Mouse (Mus musculus) limb, embryonic 11.5 days (tissue): ENCODE measurements around the gene Gm28047. TPM values are rescaled to one million over a fixed set of nuclear protein-coding genes. Genes with fewer than 3 reads are reported as not detected.

Source experiments
- ATAC-seq: fragments of 200-750 bp; cut with Nextera tagmentation; 2 replicates; pipeline ENCODE4 v1.8.0; 2017; ENCODE audit warnings: low read depth; ENCODE audit not compliant: insufficient number of reproducible peaks, low FRiP score, low TSS enrichment
- DNase-seq: peaks from one replicate; pipeline ENCODE4 v3.0.0-alpha.2; 2015; ENCODE audit warnings: low spot score
- H3K27ac ChIP-seq: fragments of 300-500 bp; sonication (generic); replicated peaks from 2 replicates; pipeline ENCODE4 v1.5.1; 2014; ENCODE audit warnings: low read depth, mild to moderate bottlenecking, low read length
- H3K27me3 ChIP-seq: fragments of 300-500 bp; sonication (generic); 2 replicates; pipeline ENCODE4 v1.6.1; 2014; ENCODE audit warnings: mild to moderate bottlenecking, low read length, mixed read lengths; ENCODE audit not compliant: control insufficient read depth, insufficient read depth
- H3K36me3 ChIP-seq: fragments of 300-500 bp; sonication (generic); 2 replicates; pipeline ENCODE4 v1.6.1; 2014; ENCODE audit warnings: mild to moderate bottlenecking, low read length, moderate library complexity, mixed read lengths; ENCODE audit not compliant: control insufficient read depth, insufficient read depth
- H3K4me1 ChIP-seq: fragments of 300-500 bp; sonication (generic); 2 replicates; pipeline ENCODE4 v1.6.1; 2014; ENCODE audit warnings: low read length, mixed read lengths; ENCODE audit not compliant: control insufficient read depth, insufficient read depth
- H3K4me2 ChIP-seq: fragments of 300-500 bp; sonication (generic); 2 replicates; pipeline ENCODE4 v1.6.1; 2014; ENCODE audit warnings: low read depth, mild to moderate bottlenecking, moderate library complexity; ENCODE audit not compliant: severe bottlenecking
- H3K4me3 ChIP-seq: fragments of 300-500 bp; sonication (generic); 2 replicates; pipeline ENCODE4 v1.5.1; 2014; ENCODE audit warnings: low read depth, low read length
- H3K9ac ChIP-seq: fragments of 300-500 bp; sonication (generic); 2 replicates; pipeline ENCODE4 v1.6.1; 2014; ENCODE audit warnings: mild to moderate bottlenecking, low read length
- H3K9me3 ChIP-seq: fragments of 300-500 bp; sonication (generic); 2 replicates; pipeline ENCODE4 v1.6.1; 2016; ENCODE audit warnings: low read length; ENCODE audit not compliant: control insufficient read depth
- WGBS: fragments of 180-500 bp; shearing (Covaris S2); extraction: QIAGEN DNeasy Blood & Tissue Kit; methylation state at CpG from one replicate; pipeline ENCODE4 v1.1.7; 2014; 5-methylcytosine and 5-hydroxymethylcytosine counted together
- polyA plus RNA-seq: library from polyadenylated mRNA; unstranded; fragments of >200 nt; fragmentation: Nextera tagmentation; extraction: Ambion mirVana; gene quantifications from 2 replicates; pipeline ENCODE4 v1.2.1, GENCODE M21; 2014

Gm28047 gene
- polyA plus RNA-seq, 1 experiment from 2014 or later: not detected

- H3K36me3 ChIP-seq: peaks cover 8% of the 10 kb centered on the region; the same call in 1 of the 2 replicates
- DNase-seq (no peak), ATAC-seq (no peak)
- H3K4me3 ChIP-seq: no peak overlapping the region
- H3K4me1 ChIP-seq: no peaks in the 10 kb centered on the region
- no peak overlapping the region for H3K27ac ChIP-seq
- H3K9me3 ChIP-seq: no peaks in the 10 kb centered on the region
- no peak overlapping the region for H3K9ac ChIP-seq
- no peak overlapping the region for H3K4me2 ChIP-seq
- H3K27me3 ChIP-seq: no peaks in the 10 kb centered on the region
- 98% methylated on average over 1 of the region's 1 CpGs for WGBS
These were observed 69.3 kb downstream of the Gm28047 start for GRCm38 (mm10) chr15:102555581-102555980.

- peaks cover 8% of the 10 kb centered on the region; the same call in 1 of the 2 replicates for H3K36me3 ChIP-seq
- no peak overlapping the region for H3K4me2 ChIP-seq
- no peaks in the 10 kb centered on the region for H3K4me1 ChIP-seq
- DNase-seq (no peak), ATAC-seq (no peak)
- H3K9ac ChIP-seq: no peak overlapping the region
- H3K9me3 ChIP-seq: no peaks in the 10 kb centered on the region
- H3K27me3 ChIP-seq: no peaks in the 10 kb centered on the region
- WGBS: 96% methylated on average over 5 of the region's 5 CpGs
- no peak overlapping the region for H3K4me3 ChIP-seq
- no peak overlapping the region for H3K27ac ChIP-seq
These were observed 72.3 kb downstream of the Gm28047 start for GRCm38 (mm10) chr15:102552599-102552998.

DNA sequence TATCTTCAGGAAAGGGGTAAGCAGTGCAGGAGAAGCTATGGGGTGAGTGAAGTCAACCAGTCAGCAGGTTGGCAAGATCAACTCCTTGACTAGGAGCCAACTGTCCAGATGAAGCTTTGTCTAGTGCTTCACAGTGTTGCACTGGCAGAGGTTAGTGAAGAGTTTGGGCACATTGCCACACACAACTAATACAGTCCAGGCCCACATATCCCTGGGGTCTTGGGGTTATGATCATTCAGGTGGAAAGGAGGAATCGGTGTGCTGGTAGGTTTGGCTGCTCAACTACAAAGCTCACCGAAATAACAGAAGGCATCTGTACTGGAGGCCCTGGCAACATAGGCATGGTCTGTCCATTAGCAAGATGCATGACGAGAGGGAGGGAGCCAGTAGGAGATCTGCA is 77.4 kb downstream of the Gm28047 start:
- Histone ChIP-seq H3K9me3 (no peaks in the 10 kb centered on the region), H3K27me3 (no peaks in the 10 kb centered on the region), H3K27ac (no peak overlapping the region), H3K9ac (no peak overlapping the region), H3K4me2 (no peak overlapping the region), H3K4me3 (no peak overlapping the region), H3K36me3 (peaks cover 6% of the 10 kb centered on the region; the same call in 1 of the 2 replicates), H3K4me1 (no peaks in the 10 kb centered on the region)
- DNase-seq: no peak
- no peak for ATAC-seq
- WGBS: 91% methylated on average over 3 of the region's 3 CpGs

DNA sequence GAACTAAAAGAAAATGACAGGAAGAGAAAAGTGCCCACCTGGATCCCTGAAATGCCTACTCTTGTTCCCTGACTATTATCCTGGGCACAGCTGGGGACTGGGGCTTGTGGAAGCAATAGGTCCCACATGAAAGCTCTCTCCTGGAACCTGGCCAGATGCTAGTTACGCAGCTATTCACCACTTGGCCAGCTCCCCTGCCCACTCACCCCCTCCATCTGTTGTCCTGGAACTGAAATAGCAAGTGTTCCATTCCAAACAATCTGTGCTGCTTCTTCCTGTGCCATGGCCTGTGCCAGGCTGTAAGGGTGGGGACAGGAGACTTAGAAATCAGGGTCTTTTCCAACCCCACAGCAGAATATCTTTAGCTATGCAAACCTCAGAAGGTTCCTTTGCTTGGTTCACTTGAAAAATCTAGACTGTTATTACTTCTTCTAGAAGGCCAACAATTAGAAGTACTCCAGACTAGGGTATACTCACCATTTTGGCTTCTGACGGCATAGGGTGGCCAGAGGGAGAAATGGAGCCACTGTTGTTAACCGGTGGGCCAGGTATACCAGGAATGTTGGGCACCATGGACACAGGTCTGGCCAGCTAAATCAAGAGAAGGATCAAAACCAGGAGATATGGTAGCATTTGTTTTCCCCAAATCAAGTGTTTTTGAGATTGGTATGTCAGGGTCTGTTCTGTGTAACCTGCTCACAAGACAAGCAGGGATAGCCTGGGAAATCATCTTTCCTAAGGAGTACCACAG is 78.0 kb downstream of the Gm28047 start:
- no peak overlapping the region for H3K27ac ChIP-seq
- peaks cover 11% of the 10 kb centered on the region; the same call in 1 of the 2 replicates for H3K36me3 ChIP-seq

GRCm38 (mm10) chr15:102546246-102546645 is 78.6 kb downstream of the Gm28047 start:
- 90% methylated on average over 3 of the region's 3 CpGs for WGBS
- no peak overlapping the region for H3K4me3 ChIP-seq
- H3K27ac ChIP-seq: no peak overlapping the region
- H3K9me3 ChIP-seq: no peaks in the 10 kb centered on the region
- H3K27me3 ChIP-seq: no peaks in the 10 kb centered on the region
- no peaks in the 10 kb centered on the region for H3K4me1 ChIP-seq
- H3K9ac ChIP-seq: no peak overlapping the region
- ATAC-seq (no peak), DNase-seq (no peak)
- H3K36me3 ChIP-seq: peaks cover 11% of the 10 kb centered on the region; the same call in 1 of the 2 replicates
- H3K4me2 ChIP-seq: no peak overlapping the region

More for the DNA sequence above, 78.0 kb downstream of the Gm28047 start:
- Histone ChIP-seq H3K4me3 (no peak overlapping the region), H3K4me2 (no peak overlapping the region), H3K9ac (no peak overlapping the region), H3K9me3 (no peaks in the 10 kb centered on the region), H3K4me1 (no peaks in the 10 kb centered on the region), H3K27me3 (no peaks in the 10 kb centered on the region)
- ATAC-seq (no peak), DNase-seq (no peak)
- WGBS: 90% methylated on average over 3 of the region's 3 CpGs

GRCm38 (mm10) chr15:102544801-102545200 is 80.1 kb downstream of the Gm28047 start:
- Histone ChIP-seq H3K27ac (no peak overlapping the region), H3K36me3 (peaks cover 11% of the 10 kb centered on the region; the same call in 1 of the 2 replicates), H3K27me3 (no peaks in the 10 kb centered on the region), H3K4me3 (no peak overlapping the region), H3K4me1 (no peaks in the 10 kb centered on the region), H3K4me2 (no peak overlapping the region), H3K9me3 (no peaks in the 10 kb centered on the region), H3K9ac (no peak overlapping the region)
- no peak for DNase-seq
- WGBS: 90% methylated on average over 4 of the region's 4 CpGs
- no peak for ATAC-seq

- H3K36me3 ChIP-seq: peaks cover 6% of the 10 kb centered on the region; the same call in 1 of the 2 replicates
- WGBS: 78% methylated on average over 7 of the region's 7 CpGs
These were observed 90.9 kb downstream of the Gm28047 start for GRCm38 (mm10) chr15:102533926-102534325.

GRCm38 (mm10) chr15:102532106-102532900 is 92.6 kb downstream of the Gm28047 start:
- WGBS: 90% methylated on average over 3 of the region's 3 CpGs
- no peak for DNase-seq

More at GRCm38 (mm10) chr15:102533926-102534325, 90.9 kb downstream of the Gm28047 start:
- Histone ChIP-seq H3K9ac (no peak overlapping the region), H3K27me3 (no peaks in the 10 kb centered on the region), H3K4me1 (no peaks in the 10 kb centered on the region), H3K4me2 (no peak overlapping the region), H3K9me3 (no peaks in the 10 kb centered on the region), H3K4me3 (no peak overlapping the region), H3K27ac (no peak overlapping the region)
- DNase-seq (no peak), ATAC-seq (no peak)

More at GRCm38 (mm10) chr15:102532106-102532900, 92.6 kb downstream of the Gm28047 start:
- no peak overlapping the region for H3K9ac ChIP-seq
- H3K4me3 ChIP-seq: no peak overlapping the region
- no peaks in the 10 kb centered on the region for H3K9me3 ChIP-seq
- no peak overlapping the region for H3K27ac ChIP-seq
- no peak for ATAC-seq
- H3K4me2 ChIP-seq: no peak overlapping the region
- H3K36me3 ChIP-seq: peaks cover 15% of the 10 kb centered on the region; the same call in 1 of the 2 replicates
- H3K27me3 ChIP-seq: no peaks in the 10 kb centered on the region
- H3K4me1 ChIP-seq: no peaks in the 10 kb centered on the region
